Mouse (Mus musculus) kidney, embryonic 14.5 days (tissue): Measurements from ENCODE around the gene Mbtd1. TPM values are rescaled to one million over a fixed set of nuclear protein-coding genes. Genes with fewer than 3 reads are reported as not detected.

Experiments
- ATAC-seq: fragments of 200-750 bp; cut with Nextera tagmentation; 2 replicates; pipeline ENCODE4 v1.8.0; 2017; ENCODE audit warnings: moderate number of reproducible peaks, mild to moderate bottlenecking, moderate TSS enrichment, moderate library complexity; ENCODE audit not compliant: low FRiP score, low TSS enrichment
- H3K27ac ChIP-seq: fragments of 300-500 bp; sonication (generic); 2 replicates; pipeline ENCODE4 v1.5.1; 2014; ENCODE audit warnings: low read depth, mild to moderate bottlenecking, low read length, moderate library complexity, mixed read lengths
- H3K27me3 ChIP-seq: fragments of 300-500 bp; sonication (generic); 2 replicates; pipeline ENCODE4 v1.6.1; 2014; ENCODE audit warnings: mild to moderate bottlenecking, low read length; ENCODE audit not compliant: control insufficient read depth, insufficient read depth
- H3K36me3 ChIP-seq: fragments of 300-500 bp; sonication (generic); 2 replicates; pipeline ENCODE4 v1.6.1; 2014; ENCODE audit warnings: low read length, mixed read lengths; ENCODE audit not compliant: control insufficient read depth, insufficient read depth
- H3K4me1 ChIP-seq: fragments of 300-500 bp; sonication (generic); 2 replicates; pipeline ENCODE4 v1.6.1; 2014; ENCODE audit warnings: low read length, mixed read lengths; ENCODE audit not compliant: control insufficient read depth, insufficient read depth
- H3K4me2 ChIP-seq: fragments of 300-500 bp; sonication (generic); replicated peaks from 2 replicates; pipeline ENCODE4 v1.6.1; 2014; ENCODE audit warnings: low read depth, mild to moderate bottlenecking, low read length
- H3K4me3 ChIP-seq: fragments of 300-500 bp; sonication (generic); 2 replicates; pipeline ENCODE4 v1.5.1; 2014; ENCODE audit warnings: mild to moderate bottlenecking, low read length
- H3K9ac ChIP-seq: fragments of 300-500 bp; sonication (generic); 2 replicates; pipeline ENCODE4 v1.6.1; 2014; ENCODE audit warnings: low read depth, mild to moderate bottlenecking, low read length, moderate library complexity
- H3K9me3 ChIP-seq: fragments of 300-500 bp; sonication (generic); 2 replicates; pipeline ENCODE4 v1.6.1; 2016; ENCODE audit warnings: low read length; ENCODE audit not compliant: control insufficient read depth
- WGBS: fragments of 180-500 bp; shearing (Covaris S2); extraction: QIAGEN DNeasy Blood & Tissue Kit; methylation state at CpG from one replicate; pipeline ENCODE4 v1.1.7; 2014; 5-methylcytosine and 5-hydroxymethylcytosine counted together
- polyA plus RNA-seq: library from polyadenylated mRNA; unstranded; fragments of >200 nt; fragmentation: Nextera tagmentation; extraction: Ambion mirVana; gene quantifications from 2 replicates; pipeline ENCODE4 v1.2.1, GENCODE M21; 2014

Mbtd1 gene
- polyA plus RNA-seq, 1 experiment from 2014 or later, result 28.5 TPM

GRCm38 (mm10) chr11:93987026-93987425 lies 101.4 kb downstream of the Mbtd1 start:
- ATAC-seq, result no peak
- no peaks in the 10 kb centered on the region for H3K9me3 ChIP-seq
- H3K27me3 ChIP-seq, result no peaks in the 10 kb centered on the region

GRCm38 (mm10) chr11:93987625-93988327 lies 102.1 kb downstream of the Mbtd1 start:
- WGBS, result 63% methylated on average over 8 of the region's 8 CpGs
- no peak overlapping the region for H3K4me2 ChIP-seq

More at GRCm38 (mm10) chr11:93987026-93987425, 101.4 kb downstream of the Mbtd1 start:
- no peak overlapping the region for H3K4me2 ChIP-seq
- H3K4me1 ChIP-seq, result no peaks in the 10 kb centered on the region
- H3K27ac ChIP-seq, result no peak overlapping the region
- H3K9ac ChIP-seq, result no peak overlapping the region
- H3K4me3 ChIP-seq, result no peak overlapping the region
- 82% methylated on average over 4 of the region's 4 CpGs for WGBS
- H3K36me3 ChIP-seq, result no peaks in the 10 kb centered on the region

GRCm38 (mm10) chr11:93988328-93989062 lies 102.8 kb downstream of the Mbtd1 start:
- Histone ChIP-seq H3K27ac (peak overlapping the region; percentile 71; the same call in 1 of the 2 replicates), H3K27me3 (no peaks in the 10 kb centered on the region)
- ATAC-seq, result no peak

More at GRCm38 (mm10) chr11:93987625-93988327, 102.1 kb downstream of the Mbtd1 start:
- Histone ChIP-seq H3K27me3 (no peaks in the 10 kb centered on the region), H3K9me3 (no peaks in the 10 kb centered on the region), H3K4me3 (no peak overlapping the region), H3K9ac (no peak overlapping the region), H3K4me1 (no peaks in the 10 kb centered on the region), H3K27ac (peak overlapping the region; percentile 71; the same call in 1 of the 2 replicates), H3K36me3 (no peaks in the 10 kb centered on the region)
- no peak for ATAC-seq

GRCm38 (mm10) chr11:93994531-93994930 lies 108.9 kb downstream of the Mbtd1 start:
- Histone ChIP-seq H3K27me3 (no peaks in the 10 kb centered on the region), H3K9me3 (no peaks in the 10 kb centered on the region), H3K36me3 (no peaks in the 10 kb centered on the region), H3K9ac (peak overlapping the region; percentile 92; the same call in 1 of the 2 replicates), H3K27ac (peak overlapping the region; percentile 95; the same call in 1 of the 2 replicates), H3K4me2 (peak overlapping the region; percentile 78), H3K4me3 (peak overlapping the region; percentile 96), H3K4me1 (peaks cover 18% of the 10 kb centered on the region)
- ATAC-seq, result no peak
- WGBS, result 60% methylated on average over 5 of the region's 5 CpGs

More at GRCm38 (mm10) chr11:93988328-93989062, 102.8 kb downstream of the Mbtd1 start:
- Histone ChIP-seq H3K9me3 (no peaks in the 10 kb centered on the region), H3K4me2 (no peak overlapping the region), H3K36me3 (no peaks in the 10 kb centered on the region), H3K4me3 (no peak overlapping the region), H3K9ac (no peak overlapping the region), H3K4me1 (no peaks in the 10 kb centered on the region)
- WGBS, result 64% methylated on average over 12 of the region's 12 CpGs

- ATAC-seq, result peak; percentile 48
- peaks cover 18% of the 10 kb centered on the region for H3K4me1 ChIP-seq
- peak overlapping the region; percentile 95 for H3K27ac ChIP-seq
- no peaks in the 10 kb centered on the region for H3K27me3 ChIP-seq
- H3K4me2 ChIP-seq, result peak overlapping the region; percentile 78
- peak overlapping the region; percentile 96 for H3K4me3 ChIP-seq
- peak overlapping the region; percentile 92 for H3K9ac ChIP-seq
- no peaks in the 10 kb centered on the region for H3K36me3 ChIP-seq
- H3K9me3 ChIP-seq, result no peaks in the 10 kb centered on the region
- WGBS, result 7% methylated on average over 15 of the region's 15 CpGs
Observed at GRCm38 (mm10) chr11:93995111-93995719, 109.6 kb downstream of the Mbtd1 start.

GRCm38 (mm10) chr11:93995720-93996305 lies 110.2 kb downstream of the Mbtd1 start, which contains the start of gene Spag9:
Gene Spag9, plus strand, starts transcription at chr11:93996091.
- Histone ChIP-seq H3K4me2 (peak within 1 kb of the TSS; percentile 78), H3K36me3 (no peaks in the 10 kb centered on the region), H3K27me3 (no peaks in the 10 kb centered on the region), H3K9me3 (no peaks in the 10 kb centered on the region), H3K4me3 (peak within 1 kb of the TSS; percentile 96), H3K9ac (peak within 1 kb of the TSS; percentile 92), H3K4me1 (peaks cover 18% of the 10 kb centered on the region), H3K27ac (peak within 1 kb of the TSS; percentile 95)
- WGBS, result under 1% methylated on average over 45 of the region's 70 CpGs
- peak; percentile 92 for ATAC-seq

Other genes with a start within 250 kb of the Mbtd1 start
- gene Utp18, start 86 bp upstream of the Mbtd1 start, polyA plus RNA-seq, result 37.4 and 40.6 TPM in 2 replicates
- 271 and 274 TPM in 2 replicates for gene Nme2, start 70.4 kb downstream of the Mbtd1 start, polyA plus RNA-seq
- gene Gm20390, start 82.4 kb downstream of the Mbtd1 start, polyA plus RNA-seq, result 458 and 601 TPM in 2 replicates
- 211 and 282 TPM in 2 replicates for gene Nme1, start 82.7 kb downstream of the Mbtd1 start, polyA plus RNA-seq
- gene Spag9, start 110.2 kb downstream of the Mbtd1 start, polyA plus RNA-seq, result 45.6 and 55.1 TPM in 2 replicates